Mouse (Mus musculus) frontal cortex, postnatal 14 days (tissue): ENCODE data around the gene Tspyl3.
A peak's percentile ranks its signal among the peaks of the same experiment; 100 is the strongest.
"Not testable (repeated sequence)": the region's sequence is repeated elsewhere in the genome, so short reads cannot be mapped to it uniquely, and the experiment has no call there.

Experiments used
- DNase-seq, 2 experiments: peaks; one replicate each; pipeline ENCODE4 v3.0.0; 2022; ENCODE audit warnings: low spot score in 2 of 2

The Tspyl3 gene

GRCm38 (mm10) chr2:153224946-153225594 lies at the start of gene Tspyl3:
TSS of gene Tspyl3 (minus strand) at chr2:153225441.
- DNase-seq = peak; percentile 55 to 61

GRCm38 (mm10) chr2:153274919-153275247 lies 49.6 kb upstream of the Tspyl3 start:
- no peak for DNase-seq

GRCm38 (mm10) chr2:153274200-153274918 lies 49.1 kb upstream of the Tspyl3 start:
- not testable (repeated sequence) for DNase-seq

- DNase-seq = not testable (repeated sequence)
These were observed 45.1 kb upstream of the Tspyl3 start for GRCm38 (mm10) chr2:153270231-153270915.

- no peak for DNase-seq
These were observed 42.1 kb upstream of the Tspyl3 start for GRCm38 (mm10) chr2:153267331-153267730.

- no peak for DNase-seq
These were observed 37.8 kb upstream of the Tspyl3 start for GRCm38 (mm10) chr2:153263053-153263452.

GRCm38 (mm10) chr2:153259864-153260674 lies 34.8 kb upstream of the Tspyl3 start:
- DNase-seq = no peak

- no peak for DNase-seq
These were observed 34.0 kb upstream of the Tspyl3 start for GRCm38 (mm10) chr2:153259030-153259863.

- no peak for DNase-seq
These were observed 31.4 kb upstream of the Tspyl3 start for GRCm38 (mm10) chr2:153256604-153257003.

- DNase-seq = no peak
These were observed 24.5 kb upstream of the Tspyl3 start for GRCm38 (mm10) chr2:153249751-153250150.

- DNase-seq = no peak
These were observed 16.9 kb upstream of the Tspyl3 start for GRCm38 (mm10) chr2:153242156-153242555.

GRCm38 (mm10) chr2:153241250-153242014 lies 16.2 kb upstream of the Tspyl3 start, which contains the start of the genes Plagl2 and Pofut1:
TSS of gene Plagl2 (minus strand) at chr2:153241426.
TSS of gene Pofut1 (plus strand) at chr2:153241533.
- DNase-seq = peak; percentile 62 to 78

- DNase-seq = no peak
These were observed 15.5 kb upstream of the Tspyl3 start for GRCm38 (mm10) chr2:153240701-153241235.

- no peak for DNase-seq
These were observed 14.7 kb upstream of the Tspyl3 start for GRCm38 (mm10) chr2:153239860-153240480.

- DNase-seq = no peak
These were observed 14.0 kb upstream of the Tspyl3 start for GRCm38 (mm10) chr2:153239021-153239859.

- no peak for DNase-seq
These were observed 13.2 kb upstream of the Tspyl3 start for GRCm38 (mm10) chr2:153238406-153238805.

GRCm38 (mm10) chr2:153237891-153238290 lies 12.7 kb upstream of the Tspyl3 start:
- no peak for DNase-seq

- no peak for DNase-seq
These were observed 12.0 kb upstream of the Tspyl3 start for GRCm38 (mm10) chr2:153237193-153237592.
